Mouse (Mus musculus): ENCODE results near the gene Rgma.
A peak's percentile ranks its signal among the peaks of the same experiment; 100 is the strongest.

Rgma gene

DNA sequence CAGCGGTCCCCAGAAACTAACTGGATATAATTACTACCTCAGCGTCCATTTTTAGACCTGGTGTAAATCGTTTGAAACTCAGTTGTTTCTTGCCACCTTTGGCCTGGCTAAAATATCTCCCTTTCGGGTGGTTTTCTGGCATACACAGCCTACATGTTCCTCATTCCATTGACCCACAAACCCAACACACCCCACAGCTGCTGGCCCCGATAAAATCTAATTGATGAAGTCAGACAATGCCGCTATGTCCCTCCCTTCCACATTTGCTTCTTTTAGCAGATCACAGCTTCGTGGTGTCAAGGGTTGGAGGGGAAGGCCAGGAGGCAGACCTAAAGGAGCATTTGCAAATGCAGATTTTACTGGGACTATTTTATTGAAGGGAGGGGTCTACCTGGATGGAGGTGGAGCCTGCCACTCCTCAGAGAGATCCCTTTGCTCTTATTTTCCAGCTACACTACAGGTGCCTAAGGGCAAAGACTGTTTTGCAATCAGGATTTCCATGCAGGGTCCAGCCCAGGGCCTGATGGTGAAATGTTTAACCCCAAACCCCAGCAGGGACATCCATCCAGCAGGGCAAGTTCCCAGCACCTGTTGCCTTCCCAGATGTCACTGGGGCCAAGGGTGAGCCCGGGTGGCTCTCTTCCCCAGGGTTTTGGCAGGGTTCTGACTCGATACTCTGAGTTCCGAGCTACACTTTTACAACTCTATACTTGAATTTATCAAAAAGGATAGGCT is 3.6 kb upstream of the Rgma start:
- DNase-seq (ENCODE audit: low read depth, low spot score): peak; percentile 58

DNA sequence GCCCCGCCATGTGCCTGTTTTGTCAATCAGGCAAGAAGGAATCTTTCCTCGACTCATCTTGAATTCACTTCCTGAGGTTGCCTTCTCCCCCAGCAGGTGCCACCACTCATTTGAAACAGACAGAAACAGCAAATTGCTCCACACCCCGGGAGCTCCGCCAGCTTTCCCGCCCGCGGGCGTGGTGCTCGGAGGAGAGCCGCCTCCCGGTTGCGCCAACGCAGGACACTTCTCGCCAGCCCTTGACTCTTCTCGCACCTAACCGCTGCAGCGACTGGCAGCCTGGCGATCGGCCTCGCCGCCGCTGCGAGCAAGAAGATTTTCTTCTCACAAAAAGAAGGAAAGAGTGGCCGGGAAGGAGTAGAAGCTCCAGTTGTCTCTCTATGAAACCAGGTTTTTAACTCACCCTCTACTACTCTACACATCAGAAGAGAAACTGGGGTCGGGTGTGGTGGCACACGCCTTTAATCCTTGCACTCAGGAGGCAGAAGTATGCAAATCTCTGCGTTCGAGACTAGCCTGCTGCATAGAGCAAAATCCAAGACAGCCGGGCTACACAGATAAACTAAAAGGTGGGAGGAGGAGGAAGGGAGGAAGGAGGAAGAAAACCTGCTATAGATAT is 2.8 kb upstream of the Rgma start:
- peak; percentile 79 for DNase-seq (ENCODE audit: low read depth, low spot score)

DNA sequence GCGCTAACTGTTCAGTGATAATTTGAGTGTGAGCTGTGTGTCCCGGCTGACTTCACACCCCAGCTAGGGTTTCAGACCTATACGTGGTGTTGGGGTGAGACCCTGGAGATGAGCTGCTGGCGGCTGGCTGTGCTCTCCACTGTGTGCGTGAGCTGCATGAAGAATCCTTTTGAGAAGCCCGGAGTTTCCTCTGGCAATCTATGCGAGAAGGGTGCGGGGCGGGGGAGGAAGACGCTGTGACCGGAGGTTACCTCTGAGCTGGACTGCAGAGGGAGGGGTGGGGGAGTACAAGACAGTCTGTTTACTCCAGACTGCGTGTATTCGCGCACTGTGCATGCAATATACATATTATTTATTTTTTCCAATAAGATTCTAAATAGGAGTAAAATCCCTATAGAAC is 582 bp upstream of the Rgma start:
- DNase-seq (ENCODE audit: low read depth, low spot score): peak; percentile 28

DNA sequence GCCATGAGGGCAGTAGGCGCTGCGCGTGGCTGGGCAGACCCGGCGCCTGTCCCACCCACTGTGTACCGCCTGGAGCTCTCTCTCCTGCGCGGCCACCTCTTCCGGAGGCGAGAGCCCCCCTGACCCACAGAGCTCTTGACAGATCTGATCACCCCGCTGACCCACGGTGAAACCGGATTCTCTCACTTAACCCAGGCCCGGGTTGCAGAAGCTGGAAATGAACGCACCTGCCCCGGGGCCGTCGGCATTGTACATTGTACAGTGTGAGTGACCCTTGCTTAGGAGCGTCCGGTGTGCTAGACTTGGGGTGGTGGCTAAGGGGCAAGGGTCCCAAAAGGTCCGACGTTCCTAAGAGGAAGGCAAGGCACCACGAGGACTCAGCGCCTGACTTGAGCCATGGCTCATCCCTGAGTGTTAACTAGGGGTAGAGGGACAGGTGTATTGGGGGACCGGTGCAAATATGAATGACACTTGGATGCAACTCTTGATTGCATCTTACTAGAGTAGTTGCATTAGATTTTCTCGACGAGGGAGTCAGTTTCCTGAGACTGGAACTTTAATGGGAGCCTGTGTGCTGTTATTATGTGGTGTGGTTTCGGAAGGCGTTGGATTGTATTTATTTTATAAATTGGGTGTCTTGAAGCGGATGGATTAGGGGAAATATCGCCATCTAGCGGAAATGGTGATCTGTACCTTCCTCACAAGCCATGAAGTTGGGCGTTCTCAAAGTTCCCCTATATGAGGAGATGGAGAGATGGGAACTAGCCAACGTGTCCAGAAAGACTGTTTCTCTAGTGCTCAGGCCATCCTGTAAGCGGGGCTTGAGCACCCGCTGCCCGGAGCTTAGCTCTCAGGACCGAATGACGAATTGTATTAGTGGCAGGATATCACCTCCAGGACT is 1.0 kb downstream of the Rgma start:
- DNase-seq (ENCODE audit: low read depth, low spot score): peak; percentile 90

DNA sequence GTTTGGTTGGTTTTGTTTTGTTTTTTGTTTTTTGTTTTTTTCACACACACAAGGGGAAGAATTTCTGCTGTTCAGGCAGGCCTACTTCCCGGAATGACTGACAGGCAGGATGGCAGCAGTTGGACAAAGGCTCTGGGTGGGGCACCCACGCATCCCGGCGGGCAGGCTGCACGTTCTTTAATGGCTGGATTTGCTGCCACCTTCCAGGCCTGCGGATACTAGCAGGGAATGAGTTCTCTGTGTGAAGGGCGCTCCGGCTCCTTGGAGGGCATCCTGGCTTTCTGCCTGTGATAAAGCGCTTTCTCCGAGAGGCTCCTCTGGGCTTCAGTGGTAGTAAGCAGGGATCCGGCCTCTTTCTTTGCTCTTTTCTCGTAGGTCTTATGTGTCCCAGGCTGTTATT is 2.0 kb downstream of the Rgma start:
- peak; percentile 19 for DNase-seq (ENCODE audit: low read depth, low spot score)

DNA sequence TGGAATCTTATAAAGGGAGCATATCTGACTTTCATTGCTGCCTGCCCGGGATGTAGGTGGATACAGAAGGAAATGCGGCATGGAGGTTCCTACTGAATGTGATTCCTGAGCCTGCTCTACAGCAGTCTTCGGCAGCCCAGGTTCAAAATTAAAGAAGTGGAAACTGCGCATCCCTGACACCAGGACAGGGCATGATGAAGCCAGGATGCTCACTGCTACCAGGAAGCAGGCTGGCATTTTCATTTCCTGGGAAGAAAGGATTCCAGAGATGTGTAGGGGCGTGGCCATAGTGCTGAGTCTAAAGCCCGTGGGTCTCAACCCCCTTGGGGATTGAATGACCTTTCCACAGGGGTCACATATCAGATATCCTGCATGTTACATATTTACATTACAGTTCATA is 2.7 kb downstream of the Rgma start:
- DNase-seq (ENCODE audit: low read depth, low spot score): no peak

DNA sequence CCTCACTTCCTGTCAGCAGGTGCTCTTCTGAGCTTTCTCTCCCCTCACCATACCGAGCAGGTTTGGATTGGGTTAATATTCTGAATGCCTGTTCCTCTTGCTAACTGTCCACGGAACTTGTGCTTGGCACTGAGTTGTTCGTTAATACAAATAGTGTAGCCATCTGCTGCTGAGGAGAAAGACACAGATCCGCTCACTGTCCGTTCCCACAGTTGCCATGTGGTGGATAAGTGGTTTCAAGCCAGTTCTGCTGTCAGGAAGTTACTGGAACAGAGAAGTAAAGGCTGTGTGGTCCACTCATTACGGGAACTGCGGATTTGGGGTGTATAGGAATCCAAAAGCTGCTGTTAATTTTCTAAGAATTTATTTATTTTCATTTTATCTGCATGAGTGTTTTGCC is 7.5 kb downstream of the Rgma start:
- no peak for DNase-seq (ENCODE audit: low read depth, low spot score)

DNA sequence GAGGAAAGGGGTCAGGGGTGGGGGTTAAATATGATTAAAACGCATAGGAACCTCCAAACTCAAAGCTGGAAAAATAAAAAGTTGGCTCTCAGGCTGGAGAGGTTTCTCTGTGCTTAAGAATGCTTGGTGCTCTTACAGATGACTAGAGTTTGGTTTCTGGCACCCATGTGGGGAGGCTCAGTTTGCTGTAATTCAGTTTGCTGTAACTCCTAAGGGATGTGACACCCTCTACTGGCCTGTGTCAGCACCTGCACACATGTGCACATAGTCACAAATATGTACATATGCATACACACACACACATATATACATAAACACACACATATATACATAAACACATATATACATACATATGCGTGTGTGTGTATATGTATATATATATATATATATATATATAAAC is 13.6 kb downstream of the Rgma start:
- peak; percentile 44 for DNase-seq (ENCODE audit: low read depth, low spot score)

DNA sequence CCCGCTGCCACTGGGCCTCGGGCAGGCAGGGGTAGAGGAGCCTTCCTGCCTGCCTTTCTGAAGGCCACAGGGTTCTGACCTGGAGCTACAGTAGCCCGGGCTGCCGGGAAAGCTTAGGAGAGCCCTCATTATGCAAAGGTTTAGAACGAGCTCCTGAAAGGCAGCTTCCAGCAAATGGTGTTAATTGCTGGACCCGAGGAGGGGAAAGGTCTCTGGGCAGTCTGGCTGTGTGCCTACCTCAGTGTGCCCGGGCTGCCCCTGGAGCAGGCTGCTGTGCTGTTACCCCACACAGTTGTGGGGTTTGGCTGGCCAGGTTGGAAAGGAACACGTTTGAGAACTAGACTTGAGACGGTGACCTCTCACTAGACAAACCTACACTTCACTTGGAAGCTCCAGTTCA is 14.1 kb downstream of the Rgma start:
- no peak for DNase-seq (ENCODE audit: low read depth, low spot score)

DNA sequence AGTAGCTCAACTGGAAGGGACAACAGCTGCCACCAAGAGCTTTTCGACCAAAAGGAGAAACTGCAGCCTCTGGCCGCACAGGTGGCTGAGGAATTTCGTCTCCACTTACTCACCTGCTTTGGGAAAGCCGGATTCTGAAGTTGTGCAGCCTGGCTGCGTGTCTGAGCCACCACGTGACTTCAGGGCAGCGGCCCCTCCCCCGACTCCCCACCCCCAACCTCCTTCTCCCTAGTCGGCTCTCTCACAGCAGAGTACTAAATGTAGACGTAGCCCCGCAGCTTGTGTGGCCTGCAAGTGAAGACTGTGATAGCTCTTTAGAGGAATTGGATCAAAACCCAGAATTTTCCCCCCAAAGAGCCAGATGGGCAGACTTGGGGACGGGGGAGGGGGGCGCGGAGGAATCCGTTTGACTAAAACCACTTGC is 14.6 kb downstream of the Rgma start:
- peak; percentile 79 for DNase-seq (ENCODE audit: low read depth, low spot score)

DNA sequence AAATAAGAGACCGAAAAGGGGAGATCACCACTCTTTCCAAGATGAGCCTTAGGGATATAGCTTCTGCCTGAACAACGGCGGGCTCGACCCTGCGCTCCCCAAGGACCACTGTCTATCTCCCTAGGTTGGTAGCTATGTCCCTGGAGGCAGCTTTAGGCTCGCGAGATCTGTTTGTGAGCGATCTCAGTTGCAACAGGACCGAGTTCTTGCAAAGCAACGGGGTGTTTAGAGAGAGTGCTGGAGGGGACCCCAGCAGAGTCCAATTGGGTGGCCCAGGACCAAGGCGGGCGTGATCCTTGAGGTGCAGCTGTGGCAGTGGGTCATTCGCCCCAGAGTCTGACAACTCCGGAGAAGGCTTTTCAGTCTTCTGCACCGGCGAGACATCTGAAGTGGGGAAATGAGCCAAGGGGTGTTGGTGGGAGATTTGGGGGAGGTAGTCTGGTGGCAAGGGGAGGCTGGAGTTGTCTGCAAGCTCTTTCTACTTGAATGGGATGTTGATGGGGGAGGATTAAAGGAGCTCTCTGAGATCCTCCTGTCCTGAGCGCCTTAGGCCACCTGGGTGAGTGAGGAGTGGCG is 15.2 kb downstream of the Rgma start:
- DNase-seq (ENCODE audit: low read depth, low spot score): peak; percentile 56

DNA sequence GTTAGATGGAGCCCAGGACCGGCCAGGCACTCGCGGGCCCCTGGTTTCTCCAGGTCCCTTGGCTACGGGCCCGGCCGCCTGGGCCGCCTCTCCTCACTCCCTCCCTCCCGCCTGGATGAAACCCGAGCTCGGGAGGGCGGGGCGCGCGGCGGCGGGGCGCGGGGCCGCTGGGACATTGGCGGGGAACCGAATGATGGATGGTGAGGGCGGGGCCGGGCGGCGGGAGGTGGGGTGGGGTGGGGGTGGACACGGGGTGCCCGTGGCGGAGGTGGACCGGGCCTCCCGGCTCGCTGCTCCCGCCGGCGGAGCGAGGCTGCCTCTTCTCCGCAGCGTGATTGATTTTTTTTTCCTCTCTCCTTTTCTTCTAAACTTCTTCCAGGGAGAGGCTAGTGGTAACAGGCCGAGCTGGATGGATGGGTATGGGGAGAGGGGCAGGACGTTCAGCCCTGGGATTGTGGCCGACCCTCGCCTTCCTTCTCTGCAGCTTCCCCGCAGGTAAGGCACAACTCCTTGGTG is 15.8 kb downstream of the Rgma start:
- DNase-seq (ENCODE audit: low read depth, low spot score): peak; percentile 56

DNA sequence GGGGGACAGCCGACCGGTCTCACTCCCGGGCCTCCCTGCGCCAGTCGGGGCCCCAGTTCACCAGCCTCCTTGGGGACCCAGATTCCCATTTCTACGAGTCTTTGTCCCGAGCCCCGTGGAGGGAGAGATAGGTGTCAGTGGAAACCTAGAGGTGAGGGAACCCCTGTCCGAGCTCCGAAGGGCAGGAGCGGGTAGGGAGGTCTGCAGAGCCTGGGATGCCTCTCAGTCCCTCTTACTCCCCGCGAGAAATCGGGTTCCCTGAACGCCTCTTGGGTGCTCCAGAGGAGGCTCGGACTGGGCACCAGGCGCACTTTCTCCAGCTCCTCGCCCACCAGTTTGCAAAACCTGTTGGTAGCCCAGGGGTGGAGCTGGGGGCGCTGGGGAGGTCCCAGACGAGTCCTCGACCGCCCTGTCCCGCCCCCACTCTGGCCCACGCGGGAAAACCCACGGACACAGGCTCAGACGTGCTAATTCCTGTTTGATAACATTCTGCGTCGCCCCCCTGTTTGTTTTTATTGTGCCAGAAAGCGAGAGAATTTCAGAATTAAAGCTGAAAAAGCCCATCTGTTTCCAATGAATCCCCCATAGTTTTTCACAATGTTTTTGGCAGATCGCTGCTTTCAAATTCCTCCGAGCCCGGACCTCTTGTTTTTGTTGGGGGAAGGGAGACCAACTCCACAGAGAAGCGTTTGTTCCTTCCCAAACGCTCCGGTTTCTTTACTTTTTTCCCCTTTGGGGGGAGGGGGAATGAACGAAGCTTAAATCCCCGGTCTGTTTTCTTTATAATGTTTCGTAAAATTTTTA is 16.4 kb downstream of the Rgma start:
- DNase-seq (ENCODE audit: low read depth, low spot score): peak; percentile 23

DNA sequence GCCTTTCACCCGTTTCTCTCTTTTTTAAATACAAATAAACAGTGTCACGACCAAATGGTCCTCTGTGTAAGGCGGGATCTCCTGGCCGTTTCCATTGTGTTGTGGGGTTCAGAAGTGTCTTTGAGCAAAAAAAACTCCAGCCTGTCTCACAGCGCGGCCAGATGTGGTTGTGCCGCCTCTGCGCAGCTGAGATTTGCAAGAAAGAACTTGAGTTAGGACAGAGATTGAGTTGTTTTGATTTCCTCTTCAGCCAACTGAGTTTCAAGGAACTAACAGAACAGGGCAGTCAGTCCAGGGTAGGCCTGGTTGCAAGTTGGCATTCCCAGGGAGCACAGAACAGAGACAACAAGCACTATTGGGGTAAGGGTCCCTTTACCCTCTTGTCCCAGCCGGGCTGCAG is 17.1 kb downstream of the Rgma start:
- DNase-seq (ENCODE audit: low read depth, low spot score): no peak

DNA sequence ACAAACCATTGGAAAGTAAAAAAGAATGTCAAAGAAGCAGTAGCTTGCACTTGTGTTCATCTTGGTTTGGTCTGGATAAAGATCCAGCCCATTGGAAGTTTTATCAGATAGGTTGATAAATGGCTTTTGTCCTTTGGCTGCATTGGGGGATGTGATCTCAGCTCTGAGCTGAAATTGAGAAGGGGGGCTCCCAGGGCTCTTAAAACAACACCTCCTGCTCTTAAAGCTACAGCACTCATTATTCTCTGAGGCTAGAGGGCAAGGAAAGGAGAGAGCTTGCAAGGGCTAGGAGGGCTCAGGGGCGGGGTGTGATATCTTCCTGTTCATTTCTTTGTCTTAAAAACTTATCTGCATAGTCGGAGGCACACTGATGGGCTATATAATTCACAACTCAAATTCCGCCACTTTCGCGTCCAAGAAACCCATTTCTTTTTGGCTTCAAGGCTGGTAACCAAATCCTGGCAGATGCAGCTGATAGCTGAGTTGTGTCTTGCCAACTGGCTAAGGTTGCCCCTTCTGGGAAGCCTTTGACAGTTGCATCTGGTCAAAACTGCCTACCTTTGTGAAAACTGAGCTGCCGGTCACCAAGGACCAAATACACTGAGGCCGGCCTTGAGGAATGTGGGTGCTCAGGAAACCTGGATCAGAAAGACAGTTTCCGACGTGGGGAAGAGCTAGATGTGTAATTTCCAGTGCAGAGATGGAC is 18.2 kb downstream of the Rgma start:
- DNase-seq (ENCODE audit: low read depth, low spot score): no peak

DNA sequence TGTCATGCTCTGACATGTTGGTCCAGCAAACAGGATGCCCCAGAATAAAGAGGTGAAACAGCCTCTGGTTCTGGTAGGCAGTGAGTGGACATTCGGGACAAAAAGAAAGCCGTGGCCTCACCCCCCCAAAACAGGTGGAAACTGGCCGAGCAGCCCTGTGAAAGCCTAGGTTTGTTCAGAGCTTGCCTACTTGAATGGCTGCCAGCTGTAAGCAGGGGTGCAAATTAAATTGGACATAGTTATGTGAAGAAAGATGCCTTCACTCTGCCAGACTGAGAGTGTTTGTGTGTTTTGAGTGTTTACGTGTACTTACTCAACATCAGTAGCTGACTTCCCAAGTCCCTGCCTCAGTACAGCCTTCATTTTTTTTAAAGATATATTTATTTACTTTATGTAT is 18.7 kb downstream of the Rgma start:
- no peak for DNase-seq (ENCODE audit: low read depth, low spot score)

DNA sequence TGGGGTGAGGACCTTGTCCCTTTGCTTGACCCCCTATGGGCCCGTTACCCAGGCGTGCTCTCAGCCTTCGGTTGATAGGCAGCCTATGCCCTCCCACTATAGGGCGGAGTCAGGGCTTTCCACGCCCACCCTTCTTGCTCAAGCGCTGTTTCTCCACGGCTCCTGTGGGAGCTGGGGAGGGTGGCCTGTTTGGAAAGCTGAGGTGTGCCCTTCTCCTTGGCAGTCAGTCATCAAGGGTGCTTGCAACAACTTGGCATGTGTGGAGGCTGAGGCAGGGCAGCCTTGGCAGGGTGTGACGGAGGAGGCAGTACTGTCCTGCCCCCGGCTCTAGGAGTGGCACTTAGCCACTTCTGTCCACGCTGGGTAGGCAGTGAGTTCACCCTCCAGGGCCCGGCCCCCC is 23.0 kb downstream of the Rgma start:
- DNase-seq (ENCODE audit: low read depth, low spot score): peak; percentile 72

DNA sequence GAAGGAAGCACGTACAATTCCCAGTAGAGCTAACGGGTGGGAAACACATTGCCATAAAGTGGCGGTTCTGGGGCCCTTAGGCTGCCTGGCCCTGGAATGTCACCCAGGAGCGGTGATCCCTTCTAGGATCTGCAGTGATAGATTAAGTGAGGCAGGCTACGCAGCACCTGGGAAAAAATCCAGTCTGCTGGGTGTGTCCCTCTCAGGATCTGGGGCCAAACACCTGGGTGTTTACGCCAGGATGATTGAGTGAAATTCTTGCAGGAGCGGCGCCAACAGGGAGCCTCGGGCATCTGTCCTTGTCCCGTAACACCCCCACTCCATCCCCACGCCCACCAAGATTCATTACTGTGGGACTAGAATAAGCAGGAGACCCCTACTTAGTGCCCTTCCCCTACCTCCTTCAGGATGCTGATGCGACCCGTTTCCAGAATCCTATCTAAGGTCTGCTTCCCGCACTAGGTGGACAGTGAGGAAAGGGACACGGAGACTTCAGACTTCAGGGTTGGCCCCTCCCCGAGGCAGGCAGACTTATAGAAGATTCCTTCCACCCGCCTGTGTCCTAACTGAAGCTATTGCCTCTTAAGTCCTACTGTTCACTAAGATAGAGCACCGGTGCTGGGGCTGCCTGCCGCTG is 23.6 kb downstream of the Rgma start:
- DNase-seq (ENCODE audit: low read depth, low spot score): no peak

DNA sequence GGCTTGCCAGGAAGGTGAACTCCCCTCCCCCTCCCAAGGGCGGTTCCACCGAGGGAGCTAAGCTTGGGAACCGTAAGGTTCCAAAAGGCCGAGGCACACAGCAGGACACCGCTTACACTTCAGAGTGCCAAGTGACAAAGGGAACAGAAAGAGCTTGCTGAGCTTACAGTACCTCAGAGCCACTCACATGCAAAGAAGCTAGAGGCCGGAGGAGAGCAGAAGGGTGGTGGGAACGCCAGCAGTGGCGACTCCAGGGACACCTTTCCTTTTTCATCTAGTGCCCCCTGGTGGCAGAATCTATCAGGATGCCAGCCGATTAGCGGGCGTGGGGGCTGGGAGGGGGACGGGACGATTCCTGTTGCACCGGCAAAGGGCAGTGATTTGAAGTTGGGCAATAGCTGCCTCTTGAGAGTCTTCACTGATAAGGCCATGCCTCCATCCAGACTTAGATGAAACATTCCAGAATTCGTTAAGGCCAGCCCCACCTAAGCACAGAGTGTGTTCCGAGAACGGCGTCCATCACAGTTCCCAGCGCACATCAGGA is 24.3 kb downstream of the Rgma start:
- peak; percentile 95 for DNase-seq (ENCODE audit: low read depth, low spot score)

Data from ES-CJ7 (cell line).